Mouse (Mus musculus): Measurements from ENCODE around the gene Cxcl17. TPM values are rescaled to one million over a fixed set of nuclear protein-coding genes. Genes with fewer than 3 reads are reported as not detected.
"Not testable (repeated sequence)": the region's sequence is repeated elsewhere in the genome, so short reads cannot be mapped to it uniquely, and the experiment has no call there.

Gene Cxcl17
- polyA plus RNA-seq, 1 experiment from 2014 or later: 0.30 TPM

GRCm38 (mm10) chr7:25428321-25428720 lies 15.6 kb upstream of the Cxcl17 start:
- H3K4me2 ChIP-seq (replicated peaks; ENCODE audit: low read depth, low read length): no peak overlapping the region
- 93% methylated on average over 3 of the region's 3 CpGs for WGBS
- no peak overlapping the region for H3K27ac ChIP-seq (ENCODE audit: low read depth, low read length)
- peaks cover 5% of the 10 kb centered on the region; the same call in 1 of the 2 replicates for H3K4me1 ChIP-seq (ENCODE audit: control insufficient read depth, insufficient read depth, low read length)
- H3K4me3 ChIP-seq (ENCODE audit: low read length): no peak overlapping the region
- no peak overlapping the region for H3K9ac ChIP-seq (ENCODE audit: low read depth, low read length)
- no peaks in the 10 kb centered on the region for H3K9me3 ChIP-seq (ENCODE audit: control insufficient read depth, low read length)
- no peaks in the 10 kb centered on the region for H3K27me3 ChIP-seq (ENCODE audit: control insufficient read depth, insufficient read depth, low read length)
- H3K36me3 ChIP-seq (ENCODE audit: control insufficient read depth, insufficient read depth, low read length): no peaks in the 10 kb centered on the region
- ATAC-seq (ENCODE audit: low FRiP score, low TSS enrichment): no peak

DNA sequence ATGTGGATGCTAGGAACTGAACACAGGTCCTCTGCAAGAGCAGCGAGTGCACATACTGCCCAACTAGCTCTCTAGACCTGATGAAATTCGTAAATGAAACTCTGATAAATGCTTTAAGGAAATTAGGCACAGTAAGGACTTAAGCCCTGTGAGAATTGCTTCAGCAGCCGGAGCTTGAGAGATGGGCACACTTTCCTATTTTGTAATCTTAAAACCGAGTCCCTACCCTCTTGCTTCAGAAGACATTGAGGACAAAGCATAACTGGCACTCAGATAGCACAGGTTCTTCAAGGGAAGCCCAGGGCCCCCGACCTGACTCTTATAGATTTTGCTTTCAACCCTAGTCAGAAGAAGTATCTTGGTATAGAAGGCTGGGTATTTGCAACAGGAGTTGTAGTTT lies 14.5 kb upstream of the Cxcl17 start:
- H3K4me3 ChIP-seq (ENCODE audit: low read length): no peak overlapping the region
- 89% methylated on average over 5 of the region's 5 CpGs for WGBS
- H3K4me1 ChIP-seq (ENCODE audit: control insufficient read depth, insufficient read depth, low read length): no peaks in the 10 kb centered on the region
- no peak overlapping the region for H3K9ac ChIP-seq (ENCODE audit: low read depth, low read length)
- no peaks in the 10 kb centered on the region for H3K27me3 ChIP-seq (ENCODE audit: control insufficient read depth, insufficient read depth, low read length)
- no peaks in the 10 kb centered on the region for H3K9me3 ChIP-seq (ENCODE audit: control insufficient read depth, low read length)
- H3K27ac ChIP-seq (ENCODE audit: low read depth, low read length): no peak overlapping the region
- H3K36me3 ChIP-seq (ENCODE audit: control insufficient read depth, insufficient read depth, low read length): no peaks in the 10 kb centered on the region
- no peak for ATAC-seq (ENCODE audit: low FRiP score, low TSS enrichment)
- H3K4me2 ChIP-seq (replicated peaks; ENCODE audit: low read depth, low read length): no peak overlapping the region

GRCm38 (mm10) chr7:25426380-25426779 lies 13.7 kb upstream of the Cxcl17 start:
- H3K4me1 ChIP-seq (ENCODE audit: control insufficient read depth, insufficient read depth, low read length); H3K9me3 ChIP-seq (ENCODE audit: control insufficient read depth, low read length); H3K36me3 ChIP-seq (ENCODE audit: control insufficient read depth, insufficient read depth, low read length); H3K27me3 ChIP-seq (ENCODE audit: control insufficient read depth, insufficient read depth, low read length); ATAC-seq (ENCODE audit: low FRiP score, low TSS enrichment); H3K4me3 ChIP-seq (ENCODE audit: low read length); H3K27ac ChIP-seq (ENCODE audit: low read depth, low read length); H3K9ac ChIP-seq (ENCODE audit: low read depth, low read length); H3K4me2 ChIP-seq (replicated peaks; ENCODE audit: low read depth, low read length): not testable (repeated sequence)
- 92% methylated on average over 4 of the region's 4 CpGs for WGBS

DNA sequence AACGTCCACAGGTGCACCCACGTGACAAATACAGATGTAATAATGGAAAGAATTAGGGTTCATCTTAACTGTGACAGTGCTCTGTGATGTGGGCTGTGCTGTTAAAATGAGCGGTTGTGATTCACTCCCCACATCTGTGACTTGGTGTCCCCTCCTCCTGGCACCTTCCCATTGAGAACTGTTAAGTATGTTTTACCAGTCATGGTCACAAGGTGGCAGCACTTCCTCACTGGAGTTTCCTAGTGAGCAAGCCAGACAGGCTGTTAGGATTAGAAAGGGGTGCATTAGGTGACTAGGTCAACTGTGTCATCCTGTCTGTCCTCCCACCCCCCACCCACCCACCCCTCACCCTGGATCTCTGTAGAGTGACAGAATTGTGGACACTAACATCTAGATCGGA lies 11.7 kb upstream of the Cxcl17 start:
- ATAC-seq (ENCODE audit: low FRiP score, low TSS enrichment): peak; percentile 57; the same call in 1 of the 2 replicates
- Histone ChIP-seq H3K9ac (ENCODE audit: low read depth, low read length) (no peak overlapping the region), H3K4me2 (replicated peaks; ENCODE audit: low read depth, low read length) (no peak overlapping the region), H3K4me1 (ENCODE audit: control insufficient read depth, insufficient read depth, low read length) (no peaks in the 10 kb centered on the region), H3K4me3 (ENCODE audit: low read length) (no peak overlapping the region), H3K36me3 (ENCODE audit: control insufficient read depth, insufficient read depth, low read length) (no peaks in the 10 kb centered on the region), H3K9me3 (ENCODE audit: control insufficient read depth, low read length) (no peaks in the 10 kb centered on the region), H3K27me3 (ENCODE audit: control insufficient read depth, insufficient read depth, low read length) (no peaks in the 10 kb centered on the region), H3K27ac (ENCODE audit: low read depth, low read length) (no peak overlapping the region)
- 42% methylated on average over 4 of the region's 4 CpGs for WGBS

DNA sequence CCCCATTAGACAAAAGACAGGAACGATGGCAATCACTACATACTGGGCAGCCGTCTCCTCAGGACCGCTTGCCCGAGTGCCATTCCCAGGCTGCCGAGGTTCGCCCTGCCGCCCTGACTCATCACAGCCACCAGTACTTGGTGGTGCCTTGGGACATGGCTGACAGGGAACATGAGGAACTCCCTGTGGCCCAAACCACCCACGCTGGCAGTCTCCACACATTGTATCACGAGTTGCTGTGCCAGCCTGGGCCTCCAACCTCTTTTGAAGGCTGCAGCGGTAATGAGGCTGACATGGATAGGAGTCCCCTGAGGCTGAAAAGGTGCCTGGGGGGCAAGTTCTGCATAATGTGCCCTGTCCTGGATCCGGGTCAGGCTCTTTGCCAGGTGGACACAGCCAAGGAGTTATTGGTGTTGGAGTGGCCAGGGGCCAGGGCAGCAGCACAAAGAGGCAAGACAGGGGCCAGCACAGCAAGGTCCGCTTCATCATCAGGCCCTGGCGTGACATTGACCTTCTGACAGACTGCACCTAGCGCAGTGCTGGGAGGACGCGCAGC lies 9.7 kb upstream of the Cxcl17 start:
- ATAC-seq (ENCODE audit: low FRiP score, low TSS enrichment): no peak
- Histone ChIP-seq H3K9me3 (ENCODE audit: control insufficient read depth, low read length) (no peaks in the 10 kb centered on the region), H3K4me2 (replicated peaks; ENCODE audit: low read depth, low read length) (no peak overlapping the region), H3K9ac (ENCODE audit: low read depth, low read length) (no peak overlapping the region), H3K4me3 (ENCODE audit: low read length) (no peak overlapping the region), H3K27me3 (ENCODE audit: control insufficient read depth, insufficient read depth, low read length) (no peaks in the 10 kb centered on the region), H3K27ac (ENCODE audit: low read depth, low read length) (no peak overlapping the region), H3K4me1 (ENCODE audit: control insufficient read depth, insufficient read depth, low read length) (no peaks in the 10 kb centered on the region), H3K36me3 (ENCODE audit: control insufficient read depth, insufficient read depth, low read length) (no peaks in the 10 kb centered on the region)
- WGBS: 76% methylated on average over 16 of the region's 16 CpGs

DNA sequence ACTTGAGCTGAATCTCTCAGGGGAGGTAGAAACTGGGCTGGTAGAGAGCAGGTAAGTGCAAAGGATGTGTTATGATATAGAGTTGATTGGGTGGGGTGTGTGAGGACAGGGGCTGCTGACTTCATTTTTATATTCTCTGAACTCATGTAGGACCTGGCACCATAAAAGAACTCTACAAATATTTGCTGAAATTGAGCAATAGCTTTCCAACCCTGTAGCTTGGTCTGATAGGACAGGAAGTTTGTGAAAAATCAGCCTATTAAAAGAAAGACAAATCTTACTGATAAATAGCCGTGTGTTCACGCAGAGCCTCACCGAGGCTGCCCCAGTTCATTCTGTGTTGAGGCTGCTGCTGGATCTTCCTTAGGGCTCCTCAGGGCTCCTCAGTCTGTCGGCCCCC lies 7.3 kb upstream of the Cxcl17 start:
- 89% methylated on average over 4 of the region's 4 CpGs for WGBS

DNA sequence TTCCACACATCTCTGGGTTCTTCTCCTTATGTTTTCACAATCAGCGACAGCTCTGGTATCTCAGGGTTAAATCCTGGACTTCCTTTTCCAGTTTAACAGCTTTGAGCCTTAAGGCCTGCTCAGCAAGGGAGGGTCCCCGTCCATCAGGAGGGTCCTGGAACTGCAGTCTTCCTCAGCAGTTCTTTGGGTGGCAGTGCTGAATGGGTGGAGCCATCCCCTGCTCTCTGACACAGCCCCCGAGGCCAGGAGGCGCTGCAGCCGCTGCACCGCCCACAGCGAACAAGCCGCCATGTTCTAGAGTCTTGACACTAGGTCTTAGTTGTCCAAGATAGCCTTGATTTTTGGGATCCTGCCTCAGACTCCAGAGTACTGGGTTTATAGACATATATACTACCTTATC lies 6.8 kb upstream of the Cxcl17 start:
- Histone ChIP-seq H3K9ac (ENCODE audit: low read depth, low read length) (no peak overlapping the region), H3K36me3 (ENCODE audit: control insufficient read depth, insufficient read depth, low read length) (no peaks in the 10 kb centered on the region)
- WGBS: 86% methylated on average over 8 of the region's 8 CpGs

More for the DNA sequence above, 7.3 kb upstream of the Cxcl17 start:
- Histone ChIP-seq H3K9ac (ENCODE audit: low read depth, low read length) (no peak overlapping the region), H3K9me3 (ENCODE audit: control insufficient read depth, low read length) (no peaks in the 10 kb centered on the region), H3K27me3 (ENCODE audit: control insufficient read depth, insufficient read depth, low read length) (no peaks in the 10 kb centered on the region), H3K4me2 (replicated peaks; ENCODE audit: low read depth, low read length) (no peak overlapping the region), H3K27ac (ENCODE audit: low read depth, low read length) (no peak overlapping the region), H3K4me3 (ENCODE audit: low read length) (no peak overlapping the region), H3K36me3 (ENCODE audit: control insufficient read depth, insufficient read depth, low read length) (no peaks in the 10 kb centered on the region), H3K4me1 (ENCODE audit: control insufficient read depth, insufficient read depth, low read length) (no peaks in the 10 kb centered on the region)
- ATAC-seq (ENCODE audit: low FRiP score, low TSS enrichment): no peak

GRCm38 (mm10) chr7:25417597-25417996 lies 4.9 kb upstream of the Cxcl17 start:
- ATAC-seq (ENCODE audit: low FRiP score, low TSS enrichment): no peak
- H3K27me3 ChIP-seq (ENCODE audit: control insufficient read depth, insufficient read depth, low read length): no peaks in the 10 kb centered on the region
- 77% methylated on average over 1 of the region's 1 CpGs for WGBS
- H3K9me3 ChIP-seq (ENCODE audit: control insufficient read depth, low read length): no peaks in the 10 kb centered on the region
- no peak overlapping the region for H3K9ac ChIP-seq (ENCODE audit: low read depth, low read length)
- no peak overlapping the region for H3K27ac ChIP-seq (ENCODE audit: low read depth, low read length)
- no peaks in the 10 kb centered on the region for H3K36me3 ChIP-seq (ENCODE audit: control insufficient read depth, insufficient read depth, low read length)
- H3K4me2 ChIP-seq (replicated peaks; ENCODE audit: low read depth, low read length): no peak overlapping the region
- H3K4me3 ChIP-seq (ENCODE audit: low read length): no peak overlapping the region
- no peaks in the 10 kb centered on the region for H3K4me1 ChIP-seq (ENCODE audit: control insufficient read depth, insufficient read depth, low read length)

More for the DNA sequence above, 6.8 kb upstream of the Cxcl17 start:
- no peaks in the 10 kb centered on the region for H3K9me3 ChIP-seq (ENCODE audit: control insufficient read depth, low read length)
- no peak overlapping the region for H3K4me2 ChIP-seq (replicated peaks; ENCODE audit: low read depth, low read length)
- H3K27ac ChIP-seq (ENCODE audit: low read depth, low read length): no peak overlapping the region
- no peaks in the 10 kb centered on the region for H3K27me3 ChIP-seq (ENCODE audit: control insufficient read depth, insufficient read depth, low read length)
- ATAC-seq (ENCODE audit: low FRiP score, low TSS enrichment): no peak
- no peak overlapping the region for H3K4me3 ChIP-seq (ENCODE audit: low read length)
- no peaks in the 10 kb centered on the region for H3K4me1 ChIP-seq (ENCODE audit: control insufficient read depth, insufficient read depth, low read length)

DNA sequence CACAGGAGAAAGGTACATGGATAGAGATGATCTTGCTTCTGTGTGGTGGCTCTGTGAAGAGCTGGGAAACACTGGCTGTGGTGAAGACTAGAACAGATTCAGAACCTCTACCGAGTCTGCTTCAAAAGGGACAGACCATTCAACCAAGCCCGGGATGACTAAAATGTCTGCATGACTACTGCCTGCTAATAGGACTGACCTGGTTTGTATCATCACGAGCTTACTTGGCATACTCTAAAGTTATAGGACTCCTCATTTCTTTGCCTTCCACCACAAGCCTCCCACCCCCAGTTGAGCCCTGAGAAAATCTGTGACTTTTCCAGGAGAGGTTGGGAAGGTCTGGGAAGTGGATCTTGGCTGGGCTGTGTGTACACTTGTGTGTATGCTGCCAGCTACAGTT lies 825 bp downstream of the Cxcl17 start:
- WGBS: 92% methylated on average over 3 of the region's 3 CpGs
- no peak for ATAC-seq (ENCODE audit: low FRiP score, low TSS enrichment)
- H3K36me3 ChIP-seq (ENCODE audit: control insufficient read depth, insufficient read depth, low read length): no peaks in the 10 kb centered on the region
- H3K9me3 ChIP-seq (ENCODE audit: control insufficient read depth, low read length): no peaks in the 10 kb centered on the region
- H3K9ac ChIP-seq (ENCODE audit: low read depth, low read length): no peak overlapping the region
- H3K4me3 ChIP-seq (ENCODE audit: low read length): no peak overlapping the region
- H3K27me3 ChIP-seq (ENCODE audit: control insufficient read depth, insufficient read depth, low read length): no peaks in the 10 kb centered on the region
- H3K27ac ChIP-seq (ENCODE audit: low read depth, low read length): no peak overlapping the region
- no peaks in the 10 kb centered on the region for H3K4me1 ChIP-seq (ENCODE audit: control insufficient read depth, insufficient read depth, low read length)
- H3K4me2 ChIP-seq (replicated peaks; ENCODE audit: low read depth, low read length): no peak overlapping the region
